Mouse (Mus musculus): ENCODE results near the gene Pter.

DNA sequence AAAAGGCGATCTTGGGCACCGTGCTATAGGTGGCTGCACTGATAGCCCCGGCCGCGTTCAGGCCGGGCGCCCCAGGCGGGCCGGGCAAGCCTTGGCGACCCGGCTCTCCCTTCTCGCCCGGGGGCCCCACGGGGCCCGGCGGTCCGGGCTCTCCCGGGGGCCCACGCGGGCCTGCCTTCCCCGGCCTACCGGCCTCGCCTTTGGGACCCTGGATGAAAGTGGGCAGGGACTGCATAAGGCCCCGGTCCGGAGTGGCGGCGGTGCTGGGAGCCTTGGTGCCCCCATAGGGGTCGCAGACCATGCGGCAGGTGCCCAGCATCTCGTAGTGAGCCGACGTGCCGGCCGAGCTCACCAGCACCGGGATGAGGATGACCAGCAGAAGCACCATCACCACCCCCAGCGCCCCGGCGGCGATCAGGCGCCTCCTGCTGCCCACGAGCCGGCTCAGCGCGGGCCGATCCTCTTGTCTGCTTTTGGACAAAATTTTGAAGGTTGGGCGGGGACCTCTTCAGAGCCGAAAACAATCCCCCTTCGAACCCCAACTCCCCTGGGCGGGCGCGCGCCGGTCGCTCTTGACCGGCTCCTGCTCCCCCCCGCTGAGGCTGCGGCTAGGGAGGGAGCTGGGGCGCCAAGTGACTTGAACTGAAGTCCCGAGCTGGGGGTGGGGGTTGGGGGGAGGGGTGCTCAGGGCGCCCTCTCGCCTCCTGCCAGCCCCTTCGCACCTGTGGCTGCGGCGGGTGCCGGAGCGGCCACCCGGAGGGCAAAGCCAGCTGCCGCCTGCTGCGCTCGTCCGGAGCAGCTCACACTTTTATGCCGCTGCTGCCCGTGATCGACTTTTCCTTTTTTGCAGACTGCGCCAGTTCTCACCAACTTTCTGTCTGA is 86.9 kb downstream of the Pter start:
- no peak for TF ChIP-seq GATA1 (IDR thresholded peaks at IDR 0.05; ENCODE audit: low read length)
- TF ChIP-seq TAL1 (IDR thresholded peaks at IDR 0.05; ENCODE audit: low read length): no peak
